In the genomic region with DNA sequence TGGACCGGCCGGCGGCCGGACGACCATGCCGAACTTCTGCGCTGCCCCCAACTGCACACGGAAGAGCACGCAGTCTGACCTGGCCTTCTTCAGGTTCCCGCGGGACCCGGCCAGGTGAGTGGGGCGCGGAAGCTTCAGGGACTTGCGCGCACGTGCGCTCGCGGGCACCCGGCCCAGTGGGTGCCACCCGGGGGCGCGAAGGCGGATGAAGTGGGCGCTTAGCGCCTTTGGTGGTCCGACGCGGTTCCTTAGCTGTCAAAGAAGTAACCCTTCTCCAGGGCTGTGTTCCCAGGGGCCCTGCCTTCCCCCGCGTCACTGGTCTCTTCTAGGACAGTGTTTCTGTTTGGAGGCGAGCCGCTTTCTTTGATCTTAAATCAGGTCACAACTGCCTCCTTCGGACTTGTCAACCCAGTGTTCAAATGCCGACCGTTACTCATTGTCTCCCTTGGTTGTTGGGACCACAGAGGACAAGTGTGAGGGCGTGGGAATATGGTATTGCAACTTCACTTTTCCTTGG, we compare ENCODE assay signal across 7 mouse cellular contexts. TPM values are rescaled to one million over a fixed set of nuclear protein-coding genes. Genes with fewer than 3 reads are reported as not detected.
DNase-seq lines count a peak whose midpoint lies in the region; ATAC-seq and TF ChIP-seq lines count a peak whose summit lies in the region.

No protein-coding gene starts in this region.

- peak overlapping the region; percentile 72 for H3K4me2 ChIP-seq in forebrain, postnatal 0 days (ENCODE audit: low read depth)
- peak overlapping the region; percentile 79 for H3K4me2 ChIP-seq in intestine, postnatal 0 days (replicated peaks; ENCODE audit: low read depth)

- DNase-seq in A20 (ENCODE audit: low read depth, low spot score), result peak; percentile 70
- DNase-seq in cerebellum, adult 2 months, result peak; percentile 50 to 61
- DNase-seq in forebrain, postnatal 0 days, result peak; percentile 36
- DNase-seq in lung, postnatal 36 days, result peak; percentile 30
- peak in 1 of 2 experiments; percentile 34 for DNase-seq in spleen, adult 2 months (ENCODE audit: low read depth in 1 of 2, low spot score in 2 of 2)

- peaks cover 2% of the 10 kb centered on the region for H3K4me1 ChIP-seq in ES-Bruce4 (ENCODE audit: control insufficient read depth, insufficient read depth, low read length)
- H3K4me1 ChIP-seq in cerebellum, adult 2 months (ENCODE audit: control insufficient read depth, insufficient read depth, low read length), result peaks cover 4% of the 10 kb centered on the region; the same call in 1 of the 2 replicates
- H3K4me1 ChIP-seq in forebrain, postnatal 0 days (ENCODE audit: insufficient read depth), result peaks cover 11% of the 10 kb centered on the region
- H3K4me1 ChIP-seq in intestine, postnatal 0 days (replicated peaks; ENCODE audit: control insufficient read depth, insufficient read depth, low read length), result peaks cover 4% of the 10 kb centered on the region
- H3K4me1 ChIP-seq in spleen, adult 2 months (ENCODE audit: control insufficient read depth, insufficient read depth, insufficient read length), result peaks cover 3% of the 10 kb centered on the region; the same call in 1 of the 2 replicates

- TF ChIP-seq EP300 in ES-Bruce4 (IDR thresholded peaks at IDR 0.05; ENCODE audit: insufficient read depth, low read depth, low read length), result no peak

- H3K9me3 ChIP-seq in ES-Bruce4 (replicated peaks; ENCODE audit: control insufficient read depth, insufficient read depth, low read length, poor library complexity, severe bottlenecking), result no peaks in the 10 kb centered on the region
- no peaks in the 10 kb centered on the region for H3K9me3 ChIP-seq in forebrain, postnatal 0 days (ENCODE audit: low read length)
- H3K9me3 ChIP-seq in intestine, postnatal 0 days (ENCODE audit: control insufficient read depth), result no peaks in the 10 kb centered on the region

- no peaks in the 10 kb centered on the region for H3K27me3 ChIP-seq in ES-Bruce4 (ENCODE audit: control insufficient read depth, insufficient read depth, low read length, poor library complexity, severe bottlenecking)
- H3K27me3 ChIP-seq in cerebellum, adult 2 months (ENCODE audit: control insufficient read depth, insufficient read depth, low read length), result no peaks in the 10 kb centered on the region
- H3K27me3 ChIP-seq in forebrain, postnatal 0 days (ENCODE audit: insufficient read depth, low read length), result no peaks in the 10 kb centered on the region
- H3K27me3 ChIP-seq in intestine, postnatal 0 days (replicated peaks; ENCODE audit: control insufficient read depth, insufficient read depth, low read length), result no peaks in the 10 kb centered on the region
- H3K27me3 ChIP-seq in spleen, adult 2 months (ENCODE audit: control insufficient read depth, insufficient read depth, low read length), result no peaks in the 10 kb centered on the region

- ATAC-seq in forebrain, postnatal 0 days, result peak; percentile 8; the same call in 1 of the 2 replicates
- no peak; the same call in 1 of the 2 replicates for ATAC-seq in intestine, postnatal 0 days

- no peak for TF ChIP-seq CTCF in ES-Bruce4 (IDR thresholded peaks at IDR 0.05; ENCODE audit: low read depth, low read length)
- TF ChIP-seq CTCF in cerebellum, adult 2 months (IDR thresholded peaks at IDR 0.05; ENCODE audit: borderline replicate concordance, insufficient read depth, low read depth, low read length), result no peak
- 0 out of 2 replicates have a peak, but pooled peaks have one; percentile 6 for TF ChIP-seq CTCF in forebrain, postnatal 0 days (IDR thresholded peaks at IDR 0.05; ENCODE audit: low read depth)
- no peak for TF ChIP-seq CTCF in intestine, postnatal 0 days (IDR thresholded peaks at IDR 0.05; ENCODE audit: low read depth)
- TF ChIP-seq CTCF in spleen, adult 2 months (IDR thresholded peaks at IDR 0.05; ENCODE audit: extremely low read depth, insufficient read depth, insufficient read length, insufficient replicate concordance), result no peak

- WGBS in cerebellum, adult 2 months, result under 1% methylated on average over 38 of the region's 38 CpGs
- 4% methylated on average over 35 of the region's 38 CpGs for WGBS in forebrain, postnatal 0 days
- under 1% methylated on average over 38 of the region's 38 CpGs for WGBS in intestine, postnatal 0 days
- under 1% methylated on average over 33 of the region's 38 CpGs for WGBS in spleen, adult 2 months

- no peaks in the 10 kb centered on the region for H3K36me3 ChIP-seq in ES-Bruce4 (ENCODE audit: control insufficient read depth, insufficient read depth, low read length, poor library complexity, severe bottlenecking)
- H3K36me3 ChIP-seq in forebrain, postnatal 0 days (ENCODE audit: insufficient read depth), result no peaks in the 10 kb centered on the region
- no peaks in the 10 kb centered on the region for H3K36me3 ChIP-seq in intestine, postnatal 0 days (ENCODE audit: control insufficient read depth, insufficient read depth)
- H3K36me3 ChIP-seq in spleen, adult 2 months (ENCODE audit: control insufficient read depth, insufficient read depth, low read length), result no peaks in the 10 kb centered on the region

- TF ChIP-seq POLR2A in ES-Bruce4 (IDR thresholded peaks at IDR 0.05; ENCODE audit: insufficient read depth, low read length), result no peak
- no peak for TF ChIP-seq POLR2A in cerebellum, adult 2 months (IDR thresholded peaks at IDR 0.05; ENCODE audit: borderline replicate concordance, insufficient read depth, low read length)
- no peak for TF ChIP-seq POLR2A in spleen, adult 2 months (IDR thresholded peaks at IDR 0.05; ENCODE audit: low read depth, low read length)

- H3K9ac ChIP-seq in ES-Bruce4 (ENCODE audit: low read depth, poor library complexity, severe bottlenecking), result peak overlapping the region; percentile 89
- peak overlapping the region; percentile 82 for H3K9ac ChIP-seq in forebrain, postnatal 0 days
- H3K9ac ChIP-seq in intestine, postnatal 0 days (ENCODE audit: low read depth, low read length), result peak overlapping the region; percentile 87

- H3K27ac ChIP-seq in ES-Bruce4 (ENCODE audit: insufficient read depth, low read length), result no peak overlapping the region
- H3K27ac ChIP-seq in cerebellum, adult 2 months (ENCODE audit: insufficient read depth, low read length), result peak overlapping the region; percentile 48; the same call in 1 of the 2 replicates
- peak overlapping the region; percentile 75 for H3K27ac ChIP-seq in forebrain, postnatal 0 days (ENCODE audit: low read depth, low read length)
- peak overlapping the region; percentile 92 for H3K27ac ChIP-seq in intestine, postnatal 0 days (ENCODE audit: low read depth, low read length)
- H3K27ac ChIP-seq in spleen, adult 2 months (ENCODE audit: insufficient read depth, low read length), result peak overlapping the region; percentile 52

- peak overlapping the region; percentile 99 for H3K4me3 ChIP-seq in ES-Bruce4 (ENCODE audit: low read depth, low read length)
- peak overlapping the region; percentile 61 for H3K4me3 ChIP-seq in cerebellum, adult 2 months (replicated peaks; ENCODE audit: insufficient read depth, low read depth, low read length)
- H3K4me3 ChIP-seq in forebrain, postnatal 0 days (ENCODE audit: low read depth, low read length), result peak overlapping the region; percentile 84
- H3K4me3 ChIP-seq in intestine, postnatal 0 days (ENCODE audit: low read depth, low read length), result peak overlapping the region; percentile 94
- H3K4me3 ChIP-seq in spleen, adult 2 months (ENCODE audit: extremely low read depth, insufficient read depth, insufficient read length), result peak overlapping the region; percentile 71

RNA-seq across cellular contexts. Expression of a gene that starts 0.5 kb away (rescaled TPM):
- 28.1 and 36.7 TPM in 2 replicates for polyA plus RNA-seq in ES-Bruce4 (2011; ENCODE audit: insufficient read depth, insufficient read length, low read depth, missing spikeins)
- 44.8 and 46.0 TPM in 2 replicates for polyA plus RNA-seq in cerebellum, adult 2 months (2012; rRNA removed)
- total RNA-seq in forebrain, postnatal 0 days (2014; rRNA removed), result 88.8 and 97.3 TPM in 2 replicates
- 45.1 and 51.3 TPM in 2 replicates for polyA plus RNA-seq in forebrain, postnatal 0 days (2015; fragmentation: Nextera tagmentation; extraction: Ambion mirVana)
- polyA plus RNA-seq in intestine, postnatal 0 days (2015; fragmentation: Nextera tagmentation; extraction: Ambion mirVana), result 21.8 and 24.6 TPM in 2 replicates
- polyA plus RNA-seq in spleen, adult 2 months (2012; rRNA removed), result 4.2 and 5.0 TPM in 2 replicates

RNA-seq across cellular contexts. Expression of a gene that starts 46.8 kb away (rescaled TPM):
- 61.2 and 66.5 TPM in 2 replicates for polyA plus RNA-seq in ES-Bruce4 (2011; ENCODE audit: insufficient read depth, insufficient read length, low read depth, missing spikeins)
- 49.4 and 50.1 TPM in 2 replicates for polyA plus RNA-seq in cerebellum, adult 2 months (2012; rRNA removed)
- total RNA-seq in forebrain, postnatal 0 days (2014; rRNA removed), result 31.9 and 52.4 TPM in 2 replicates
- polyA plus RNA-seq in forebrain, postnatal 0 days (2015; fragmentation: Nextera tagmentation; extraction: Ambion mirVana), result 23.9 and 26.8 TPM in 2 replicates
- 5.8 and 7.0 TPM in 2 replicates for polyA plus RNA-seq in intestine, postnatal 0 days (2015; fragmentation: Nextera tagmentation; extraction: Ambion mirVana)
- 14.3 and 14.8 TPM in 2 replicates for polyA plus RNA-seq in spleen, adult 2 months (2012; rRNA removed)
